Mouse (Mus musculus) liver, postnatal 0 days (tissue): ENCODE measurements around the gene Acot11. TPM values are rescaled to one million over a fixed set of nuclear protein-coding genes. Genes with fewer than 3 reads are reported as not detected.
A peak's percentile ranks its signal among the peaks of the same experiment; 100 is the strongest.
"Not testable (repeated sequence)": the region's sequence is repeated elsewhere in the genome, so short reads cannot be mapped to it uniquely, and the experiment has no call there.

Experiments used
- ATAC-seq: fragments of 200-750 bp; cut with Nextera tagmentation; 2 replicates; pipeline ENCODE4 v1.8.0; 2017; ENCODE audit warnings: mild to moderate bottlenecking, moderate library complexity
- DNase-seq: peaks from one replicate; pipeline ENCODE4 v3.0.0-alpha.2; 2016
- H3K27ac ChIP-seq: fragments of 300-500 bp; sonication (generic); 2 replicates; pipeline ENCODE4 v1.5.1; 2014; ENCODE audit warnings: antibody characterized with exemption, moderate library complexity, mild to moderate bottlenecking, low read depth
- H3K27me3 ChIP-seq: fragments of 300-500 bp; sonication (generic); 2 replicates; pipeline ENCODE4 v1.6.1; 2014; ENCODE audit warnings: low read length, control low read depth, mixed read lengths; ENCODE audit not compliant: insufficient read depth
- H3K36me3 ChIP-seq: fragments of 300-500 bp; sonication (generic); replicated peaks from 2 replicates; pipeline ENCODE4 v1.6.1; 2014; ENCODE audit warnings: mild to moderate bottlenecking, control low read depth, low read length, moderate library complexity, mixed read lengths; ENCODE audit not compliant: insufficient read depth
- H3K4me1 ChIP-seq: fragments of 300-500 bp; sonication (generic); 2 replicates; pipeline ENCODE4 v1.6.1; 2014; ENCODE audit warnings: antibody characterized with exemption, mild to moderate bottlenecking, control low read depth; ENCODE audit not compliant: insufficient read depth
- H3K4me2 ChIP-seq: fragments of 300-500 bp; sonication (generic); 2 replicates; pipeline ENCODE4 v1.6.1; 2014; ENCODE audit warnings: low read depth, mild to moderate bottlenecking, low read length, moderate library complexity, mixed read lengths
- H3K4me3 ChIP-seq: fragments of 300-500 bp; sonication (generic); 2 replicates; pipeline ENCODE4 v1.5.1; 2014; ENCODE audit warnings: low read depth, low read length
- H3K9ac ChIP-seq: fragments of 300-500 bp; sonication (generic); replicated peaks from 2 replicates; pipeline ENCODE4 v1.6.1; 2014; ENCODE audit warnings: mild to moderate bottlenecking, moderate library complexity
- H3K9me3 ChIP-seq: fragments of 300-500 bp; sonication (generic); 2 replicates; pipeline ENCODE4 v1.6.1; 2016; ENCODE audit warnings: mild to moderate bottlenecking, control low read depth, low read length, mixed read lengths
- CTCF ChIP-seq: sonication (generic); IDR thresholded peaks from 2 replicates; pipeline ENCODE4 v1.5.1; 2016; ENCODE audit warnings: antibody characterized with exemption, low read depth
- EP300 ChIP-seq: IDR thresholded peaks from 2 replicates; pipeline ENCODE4 v1.6.1; 2016; ENCODE audit warnings: antibody characterized with exemption, low read depth, mild to moderate bottlenecking
- WGBS: fragments of 180-500 bp; shearing (Covaris S2); extraction: QIAGEN DNeasy Blood & Tissue Kit; methylation state at CpG from one replicate; pipeline ENCODE4 v1.1.7; 2014; ENCODE audit not compliant: insufficient replicate concordance; 5-methylcytosine and 5-hydroxymethylcytosine counted together
- polyA plus RNA-seq: library from polyadenylated mRNA; unstranded; fragments of >200 nt; fragmentation: Nextera tagmentation; extraction: Ambion mirVana; gene quantifications from 2 replicates; pipeline ENCODE4 v1.2.1, GENCODE M21; 2015

Gene Acot11
- polyA plus RNA-seq, 1 experiment from 2014 or later, result 2.1 TPM

- Histone ChIP-seq H3K36me3 (no peaks in the 10 kb centered on the region), H3K4me2 (no peak overlapping the region), H3K4me1 (peaks cover 13% of the 10 kb centered on the region), H3K27me3 (no peaks in the 10 kb centered on the region), H3K27ac (peak overlapping the region; percentile 48), H3K9me3 (no peaks in the 10 kb centered on the region), H3K9ac (no peak overlapping the region), H3K4me3 (no peak overlapping the region)
- TF ChIP-seq EP300 (no peak), CTCF (no peak)
- no peak for ATAC-seq
- DNase-seq, result no peak
- WGBS, result 61% methylated on average over 7 of the region's 7 CpGs
Observed at GRCm38 (mm10) chr4:106785345-106785744, 19.5 kb downstream of the Acot11 start.

DNA sequence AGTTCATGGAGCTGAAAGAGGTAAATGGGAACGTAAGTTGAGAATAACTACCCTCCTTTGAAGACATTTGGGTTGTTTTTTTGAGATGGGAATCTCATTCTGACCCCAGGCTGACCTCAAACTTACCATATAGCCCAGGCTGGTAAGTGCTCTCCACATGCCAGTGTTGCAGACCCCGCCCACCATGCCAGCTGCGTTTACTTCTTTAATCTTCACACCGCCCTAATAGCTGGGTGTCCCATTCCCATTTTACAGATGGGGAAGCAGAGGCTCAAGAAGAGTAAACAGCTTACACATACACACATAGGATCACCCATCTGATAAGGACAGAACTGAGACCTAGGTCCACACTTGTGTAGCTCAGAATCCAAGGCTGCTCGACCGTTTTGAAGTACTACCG lies 20.0 kb downstream of the Acot11 start:
- no peak for TF ChIP-seq EP300
- no peaks in the 10 kb centered on the region for H3K27me3 ChIP-seq
- H3K36me3 ChIP-seq, result no peaks in the 10 kb centered on the region
- H3K9ac ChIP-seq, result no peak overlapping the region
- DNase-seq, result no peak
- no peak overlapping the region for H3K27ac ChIP-seq
- peaks cover 13% of the 10 kb centered on the region for H3K4me1 ChIP-seq
- no peak for ATAC-seq
- H3K4me2 ChIP-seq, result no peak overlapping the region
- H3K9me3 ChIP-seq, result no peaks in the 10 kb centered on the region
- no peak overlapping the region for H3K4me3 ChIP-seq
- WGBS, result 80% methylated on average over 7 of the region's 7 CpGs

GRCm38 (mm10) chr4:106783137-106783536 lies 21.7 kb downstream of the Acot11 start:
- no peak overlapping the region for H3K4me3 ChIP-seq
- WGBS, result 76% methylated on average over 10 of the region's 10 CpGs
- no peak for TF ChIP-seq EP300
- no peak for TF ChIP-seq CTCF
- H3K36me3 ChIP-seq, result no peaks in the 10 kb centered on the region
- no peak overlapping the region for H3K4me2 ChIP-seq
- DNase-seq (no peak), ATAC-seq (no peak)
- H3K4me1 ChIP-seq, result peaks cover 20% of the 10 kb centered on the region
- no peaks in the 10 kb centered on the region for H3K9me3 ChIP-seq
- no peaks in the 10 kb centered on the region for H3K27me3 ChIP-seq
- H3K27ac ChIP-seq, result no peak overlapping the region
- H3K9ac ChIP-seq, result no peak overlapping the region

DNA sequence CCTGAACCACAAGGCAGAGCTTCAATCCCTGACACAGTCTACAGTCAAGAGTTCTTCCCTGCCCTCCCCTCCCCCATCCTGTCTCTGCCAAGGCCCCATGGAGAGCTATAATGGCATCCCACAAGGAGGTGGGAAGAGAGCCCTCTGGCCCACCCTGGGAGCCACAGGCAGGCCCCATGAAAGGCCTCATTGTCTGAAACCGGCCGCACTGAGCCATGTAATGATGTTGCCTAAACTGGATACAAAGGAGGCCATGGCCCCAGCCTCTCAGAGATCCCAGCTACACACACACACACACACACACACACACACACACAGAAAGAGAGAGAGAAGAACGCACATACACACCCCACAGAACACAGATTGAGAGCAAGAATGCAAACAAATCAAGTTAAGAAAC lies 24.8 kb downstream of the Acot11 start:
- H3K36me3 ChIP-seq, result no peaks in the 10 kb centered on the region
- H3K27ac ChIP-seq, result no peak overlapping the region
- peaks cover 11% of the 10 kb centered on the region for H3K4me1 ChIP-seq
- 60% methylated on average over 3 of the region's 3 CpGs for WGBS
- H3K27me3 ChIP-seq, result no peaks in the 10 kb centered on the region
- no peaks in the 10 kb centered on the region for H3K9me3 ChIP-seq
- ATAC-seq, result no peak
- H3K4me3 ChIP-seq, result no peak overlapping the region
- no peak for TF ChIP-seq EP300
- TF ChIP-seq CTCF, result no peak
- DNase-seq, result no peak
- no peak overlapping the region for H3K9ac ChIP-seq
- no peak overlapping the region for H3K4me2 ChIP-seq

- Histone ChIP-seq H3K4me3 (no peak overlapping the region), H3K4me1 (peaks cover 11% of the 10 kb centered on the region), H3K9me3 (no peaks in the 10 kb centered on the region), H3K9ac (no peak overlapping the region), H3K27ac (no peak overlapping the region), H3K27me3 (no peaks in the 10 kb centered on the region), H3K4me2 (no peak overlapping the region), H3K36me3 (no peaks in the 10 kb centered on the region)
- peak; percentile 81 for TF ChIP-seq EP300
- no peak for TF ChIP-seq CTCF
- DNase-seq, result peak; percentile 83
- WGBS, result 66% methylated on average over 5 of the region's 5 CpGs
- peak; percentile 93 for ATAC-seq
Observed at GRCm38 (mm10) chr4:106778116-106778788, 26.5 kb downstream of the Acot11 start.

- WGBS, result 61% methylated on average over 3 of the region's 3 CpGs
- TF ChIP-seq EP300 (no peak), CTCF (no peak)
Observed at GRCm38 (mm10) chr4:106776998-106777397, 27.8 kb downstream of the Acot11 start.

DNA sequence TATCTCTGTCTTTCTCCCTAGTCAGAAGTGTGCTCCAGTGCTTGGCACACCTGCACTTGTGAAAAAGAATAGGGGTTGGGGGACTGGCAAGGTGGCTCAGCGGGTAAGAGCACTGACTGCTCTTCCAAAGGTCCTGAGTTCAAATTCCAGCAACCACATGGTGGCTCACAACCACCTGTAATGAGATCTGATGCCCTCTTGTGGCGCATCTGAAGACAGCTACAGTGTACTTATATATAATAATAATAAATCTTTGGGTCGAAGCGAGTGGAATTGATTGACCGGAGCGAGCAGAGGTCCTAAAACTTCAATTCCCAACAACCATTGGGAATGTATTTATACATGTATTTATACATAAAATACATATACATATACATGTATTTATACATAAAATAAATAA lies 29.0 kb downstream of the Acot11 start:
- H3K4me3 ChIP-seq, DNase-seq, H3K27ac ChIP-seq, ATAC-seq, H3K36me3 ChIP-seq, H3K9ac ChIP-seq, H3K9me3 ChIP-seq, H3K4me2 ChIP-seq, H3K27me3 ChIP-seq: not testable (repeated sequence)
- WGBS, result 80% methylated on average over 6 of the region's 6 CpGs
- H3K4me1 ChIP-seq, result peaks cover 11% of the 10 kb centered on the region
- peak; percentile 9; the same call in 1 of the 2 replicates for TF ChIP-seq CTCF

More at GRCm38 (mm10) chr4:106776998-106777397, 27.8 kb downstream of the Acot11 start:
- no peak for DNase-seq
- no peak overlapping the region for H3K4me2 ChIP-seq
- H3K27ac ChIP-seq, result no peak overlapping the region
- no peaks in the 10 kb centered on the region for H3K27me3 ChIP-seq
- H3K36me3 ChIP-seq, result no peaks in the 10 kb centered on the region
- H3K4me3 ChIP-seq, result no peak overlapping the region
- H3K9me3 ChIP-seq, result no peaks in the 10 kb centered on the region
- H3K9ac ChIP-seq, result no peak overlapping the region
- H3K4me1 ChIP-seq, result peaks cover 11% of the 10 kb centered on the region
- no peak for ATAC-seq
